Mouse (Mus musculus): ENCODE data around the gene Aoah.

- TF ChIP-seq POLR2A (IDR thresholded peaks at IDR 0.05; ENCODE audit: low read depth, low read length) (no peak), CTCF (IDR thresholded peaks at IDR 0.05; ENCODE audit: extremely low read depth, insufficient read depth, insufficient read length, insufficient replicate concordance) (no peak)
Observed at GRCm38 (mm10) chr13:20816385-20816784, 22.5 kb downstream of the Aoah start.
